Mouse (Mus musculus) E14TG2a.4 (cell line): ENCODE measurements around the gene Dctn5.
A peak's percentile ranks its signal among the peaks of the same experiment; 100 is the strongest.

ENCODE experiments used
- CTCF ChIP-seq: conservative IDR thresholded peaks from 2 replicates; pipeline ENCODE4 v1.5.1; 2014; ENCODE audit warnings: low read length
- NANOG ChIP-seq: IDR thresholded peaks from 2 replicates; pipeline ENCODE4 v1.6.1; 2014; ENCODE audit warnings: borderline replicate concordance, low read length, mixed read lengths
- POU5F1 ChIP-seq: IDR thresholded peaks from 2 replicates; pipeline ENCODE4 v1.6.1; 2014; ENCODE audit warnings: low read length, borderline replicate concordance

DNA sequence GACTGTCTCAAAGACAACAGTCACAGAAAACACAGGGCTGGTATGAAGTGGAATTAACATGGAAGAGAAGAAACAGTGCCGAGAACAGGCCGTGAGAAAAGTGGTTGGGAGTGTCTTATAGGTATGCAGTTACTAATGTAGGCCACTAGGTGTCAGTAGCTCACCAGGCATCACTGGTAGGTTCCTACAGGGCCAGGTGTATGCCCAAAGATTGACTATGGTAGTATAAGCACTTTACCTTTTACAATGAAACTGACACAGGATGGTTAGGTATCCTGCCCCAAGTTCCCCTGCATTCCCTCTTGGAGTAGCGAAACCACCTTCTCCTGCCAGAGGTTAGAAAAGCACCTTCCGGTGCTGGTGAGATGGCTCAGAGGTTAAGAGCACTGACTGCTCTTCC lies 33.6 kb upstream of the Dctn5 start:
- TF ChIP-seq CTCF (peak; percentile 84), POU5F1 (no peak), NANOG (no peak)
